Mouse (Mus musculus): ENCODE measurements around the gene Ankrd27.

Ankrd27 gene

DNA sequence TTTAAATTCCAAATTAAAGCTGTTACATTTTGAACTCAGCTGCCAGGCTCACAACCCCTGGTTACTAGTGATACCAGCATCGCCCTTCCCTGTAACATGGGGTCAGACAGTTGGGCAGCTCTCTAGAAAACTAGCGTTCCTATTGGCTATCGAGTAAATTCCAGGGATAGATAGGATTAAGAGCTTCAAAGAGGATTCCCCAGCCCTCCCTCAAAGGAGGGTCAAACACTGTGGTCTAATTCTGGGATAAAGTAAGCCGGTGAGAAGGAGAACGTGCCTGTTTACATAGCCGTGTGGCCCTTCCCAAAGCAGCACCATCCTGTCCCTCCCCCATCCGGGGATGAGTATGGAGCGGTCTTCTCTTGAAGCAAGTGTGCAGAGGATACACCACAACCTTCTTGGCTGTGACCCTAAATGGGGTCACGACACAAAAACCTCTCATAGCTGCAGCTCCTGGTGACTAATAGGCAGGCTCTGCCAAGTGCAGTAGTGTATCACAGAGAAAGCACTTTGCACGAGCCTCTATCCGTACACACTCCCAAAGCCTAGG lies 2.5 kb upstream of the Ankrd27 start:
- intact Hi-C loops (cut with DNase I) = loop anchor here (5.0 kb wide), 1 partner anchor 54 kb away; no protein-coding TSS in a partner anchor

- intact Hi-C loops (cut with DNase I) = loop anchor here (5.0 kb wide), 1 partner anchor 53 kb away; no protein-coding TSS in a partner anchor
Observed at GRCm38 (mm10) chr7:35584068-35584785, 1.8 kb upstream of the Ankrd27 start.

- intact Hi-C loops (cut with DNase I) = loop anchor here (5.0 kb wide), 1 partner anchor 53 kb away; no protein-coding TSS in a partner anchor
Observed at GRCm38 (mm10) chr7:35584786-35585190, 1.3 kb upstream of the Ankrd27 start.

GRCm38 (mm10) chr7:35585191-35586054 lies 621 bp upstream of the Ankrd27 start, which contains the start of gene Rgs9bp:
TSS of gene Rgs9bp (minus strand) at chr7:35585582.
- intact Hi-C loops (cut with DNase I) = no loop called here

- intact Hi-C loops (cut with DNase I) = no loop called here
Observed at GRCm38 (mm10) chr7:35586906-35587445, 932 bp downstream of the Ankrd27 start.

DNA sequence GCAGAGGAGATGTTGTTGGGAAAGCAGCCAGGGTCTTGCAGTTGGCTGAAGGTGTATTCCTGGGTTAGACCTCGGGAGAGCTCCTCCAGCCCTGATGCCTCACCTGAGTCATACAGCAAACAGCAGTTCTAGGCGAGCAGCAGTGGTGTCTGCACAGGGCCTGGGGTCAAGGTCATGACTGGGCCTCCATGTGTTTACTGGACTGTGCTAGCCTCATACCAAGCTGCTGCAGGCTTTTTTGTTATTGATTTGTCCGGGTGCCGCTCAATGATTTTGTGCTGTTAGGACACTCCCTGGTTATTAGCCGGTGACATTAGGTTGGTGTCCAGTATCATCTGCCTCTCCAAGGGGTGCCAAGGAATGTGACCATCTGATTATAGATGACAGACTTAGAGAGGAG lies 1.7 kb downstream of the Ankrd27 start:
- intact Hi-C loops (cut with DNase I) = no loop called here

DNA sequence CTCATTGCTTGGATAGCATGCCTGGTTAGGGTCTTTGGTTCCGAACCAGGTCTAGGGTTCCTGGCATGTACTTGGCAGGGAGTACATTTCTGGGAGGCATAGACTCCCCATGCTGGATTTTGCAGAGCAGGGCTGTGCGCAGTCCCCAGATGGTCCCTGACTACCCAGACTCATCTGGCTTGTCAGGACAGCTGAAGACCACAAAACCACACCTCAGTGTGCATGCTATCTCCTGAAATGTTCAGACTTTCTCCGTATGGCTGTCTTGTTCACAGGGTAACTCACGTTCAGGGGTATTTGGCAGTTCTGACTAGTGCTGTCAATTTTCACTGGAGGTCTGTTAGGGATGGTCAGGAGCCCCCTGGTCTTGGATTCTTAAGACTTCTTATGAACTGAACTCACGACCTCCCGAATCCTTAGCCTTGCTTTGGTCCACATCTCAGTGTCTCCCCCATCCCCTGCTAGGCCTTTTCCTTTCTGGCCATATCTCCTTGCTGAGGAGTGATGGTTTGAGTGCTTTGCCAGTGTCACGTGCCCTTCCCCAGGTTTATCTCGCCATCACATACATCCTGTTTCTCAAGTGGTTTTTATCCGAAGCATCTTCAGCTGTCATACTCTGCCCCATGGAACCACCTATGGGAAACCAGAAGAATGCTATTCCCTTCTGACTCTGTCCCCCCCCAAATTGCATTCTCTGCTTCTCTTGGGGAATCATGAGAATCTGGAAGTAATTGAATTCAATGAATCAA lies 2.8 kb downstream of the Ankrd27 start:
- intact Hi-C loops (cut with DNase I) = no loop called here

GRCm38 (mm10) chr7:35589485-35589884 lies 3.4 kb downstream of the Ankrd27 start:
- intact Hi-C loops (cut with DNase I) = no loop called here

DNA sequence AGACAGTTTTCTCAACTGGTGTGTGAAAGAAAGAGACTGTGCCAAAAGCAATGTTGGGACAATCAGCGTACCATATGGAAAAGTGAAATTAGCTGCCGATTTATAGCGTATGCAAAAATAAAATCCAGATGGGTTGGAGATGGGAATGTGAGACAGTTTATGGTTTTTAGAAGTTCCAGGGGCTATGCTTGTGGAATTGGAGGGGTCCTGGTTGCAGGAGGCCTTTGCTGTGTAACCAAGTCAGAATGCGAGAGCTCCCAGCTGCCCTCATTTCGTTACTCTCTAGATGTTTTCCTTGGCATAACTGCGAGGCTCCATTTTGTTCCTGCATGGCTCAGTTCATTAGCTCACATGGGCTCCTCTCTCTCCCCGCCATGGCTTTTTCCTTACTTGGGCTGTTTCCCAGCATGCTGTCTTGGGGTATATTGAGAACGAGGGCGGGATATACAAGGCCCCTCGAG lies 4.7 kb downstream of the Ankrd27 start:
- intact Hi-C loops (cut with DNase I) = no loop called here

- intact Hi-C loops (cut with DNase I) = no loop called here
Observed at GRCm38 (mm10) chr7:35594311-35594710, 8.3 kb downstream of the Ankrd27 start.

DNA sequence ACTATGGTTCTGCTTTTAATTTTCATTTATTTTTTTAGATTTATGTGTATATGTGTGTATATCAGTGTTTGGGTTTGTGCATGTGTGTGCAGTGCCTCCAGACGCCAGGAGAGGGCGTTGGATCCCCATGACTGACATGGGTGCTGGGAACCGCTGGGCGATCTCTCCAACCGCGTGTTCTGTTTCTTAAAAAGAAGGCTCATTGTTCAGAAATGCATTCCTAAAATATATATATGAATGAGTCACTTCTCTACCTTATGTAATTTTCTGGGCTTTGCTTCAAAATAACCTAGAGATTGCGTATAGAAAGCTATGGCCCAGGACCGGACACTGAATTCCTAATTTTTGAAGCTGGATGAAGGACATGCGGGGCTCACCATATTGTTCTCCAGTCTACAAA lies 13.4 kb downstream of the Ankrd27 start:
- intact Hi-C loops (cut with DNase I) = no loop called here

- intact Hi-C loops (cut with DNase I) = no loop called here
Observed at GRCm38 (mm10) chr7:35600031-35600430, 14.0 kb downstream of the Ankrd27 start.

GRCm38 (mm10) chr7:35601106-35601505 lies 15.1 kb downstream of the Ankrd27 start:
- intact Hi-C loops (cut with DNase I) = no loop called here

GRCm38 (mm10) chr7:35602766-35603165 lies 16.7 kb downstream of the Ankrd27 start:
- intact Hi-C loops (cut with DNase I) = no loop called here

DNA sequence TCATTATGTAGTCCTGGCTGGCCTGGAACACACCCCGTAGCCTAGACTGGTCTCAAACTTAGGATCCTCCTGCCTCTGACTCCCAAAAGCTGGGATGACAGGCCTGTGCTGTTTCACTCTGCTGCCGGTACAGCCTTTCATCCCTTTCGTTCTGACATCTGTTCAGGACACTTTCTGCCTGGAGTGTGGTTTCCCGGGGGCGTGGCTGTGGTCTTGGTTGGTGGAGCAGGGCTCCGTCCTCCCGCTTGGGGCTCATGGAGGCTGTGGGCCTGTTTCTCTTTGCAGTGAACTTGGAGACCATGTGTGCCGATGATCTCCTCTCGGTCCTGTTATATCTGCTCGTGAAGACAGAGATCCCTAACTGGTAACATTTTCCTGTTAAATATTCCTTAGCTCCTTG lies 20.8 kb downstream of the Ankrd27 start:
- intact Hi-C loops (cut with DNase I) = no loop called here

DNA sequence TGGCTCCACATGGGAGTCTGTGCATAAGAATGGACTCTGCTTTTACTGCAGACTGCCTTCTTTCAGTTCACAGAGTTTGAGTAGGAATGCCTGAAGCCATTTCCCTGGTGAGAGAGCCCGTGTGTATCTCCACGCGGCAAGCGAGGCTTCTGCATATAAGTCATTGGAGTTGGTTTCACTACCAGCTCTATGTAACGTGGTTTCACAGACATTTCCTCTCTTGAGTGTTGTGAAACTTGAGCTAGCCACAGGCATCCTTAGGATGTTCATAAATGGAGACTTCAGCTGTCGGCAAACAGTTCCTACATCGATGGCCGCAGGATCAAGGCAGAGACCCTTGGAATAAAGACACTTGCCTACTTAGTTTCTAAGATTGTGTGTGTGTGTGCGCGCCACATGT lies 23.2 kb downstream of the Ankrd27 start:
- intact Hi-C loops (cut with DNase I) = no loop called here

DNA sequence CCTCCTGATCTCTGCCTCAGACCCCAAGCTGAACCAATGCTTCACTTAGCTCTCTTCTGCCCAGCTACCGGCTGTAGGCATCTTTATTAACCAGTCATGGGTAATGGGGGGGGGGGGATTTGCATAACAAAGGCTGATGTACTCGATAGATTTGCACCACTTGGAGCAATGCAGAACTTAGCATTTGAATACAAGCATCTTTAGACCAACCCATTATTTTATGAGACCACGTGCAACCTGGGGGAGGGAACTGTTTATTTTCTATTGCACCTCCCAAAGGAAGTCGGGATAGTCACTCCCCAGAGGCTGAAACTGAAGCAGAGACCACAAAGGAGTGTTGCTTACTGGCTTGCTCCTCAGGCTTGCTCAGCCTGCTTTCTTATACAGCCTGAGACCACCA lies 31.5 kb downstream of the Ankrd27 start:
- intact Hi-C loops (cut with DNase I) = no loop called here

GRCm38 (mm10) chr7:35622626-35623025 lies 36.6 kb downstream of the Ankrd27 start:
- intact Hi-C loops (cut with DNase I) = no loop called here

GRCm38 (mm10) chr7:35626038-35626437 lies 40.0 kb downstream of the Ankrd27 start:
- intact Hi-C loops (cut with DNase I) = no loop called here

GRCm38 (mm10) chr7:35627371-35627770 lies 41.3 kb downstream of the Ankrd27 start:
- intact Hi-C loops (cut with DNase I) = no loop called here

GRCm38 (mm10) chr7:35628496-35628895 lies 42.5 kb downstream of the Ankrd27 start:
- intact Hi-C loops (cut with DNase I) = no loop called here

All from adrenal gland (tissue).